In genomic region chr10:44527651-44528050, GRCm38 (mm10) we compare ENCODE assay signal across 8 mouse cellular contexts. TPM values are rescaled to one million over a fixed set of nuclear protein-coding genes. Genes with fewer than 3 reads are reported as not detected.
DNase-seq lines count a peak whose midpoint lies in the region; ATAC-seq and TF ChIP-seq lines count a peak whose summit lies in the region.

No protein-coding gene starts in this region.

- H3K36me3 ChIP-seq in hindbrain, embryonic 12.5 days: no peaks in the 10 kb centered on the region

- H3K27ac ChIP-seq in bone marrow, adult 2 months (ENCODE audit: control insufficient read depth, insufficient read depth, low read depth, low read length, poor library complexity): no peak overlapping the region
- H3K27ac ChIP-seq in hindbrain, embryonic 12.5 days: no peak overlapping the region

- no peak for ATAC-seq in hindbrain, embryonic 12.5 days (ENCODE audit: low FRiP score)
- ATAC-seq in megakaryocyte progenitor cell, adult 5-6 weeks (replicated peaks; ENCODE audit: poor library complexity): no peak

- no peaks in the 10 kb centered on the region; the same call in 1 of the 2 replicates for H3K4me1 ChIP-seq in bone marrow, adult 2 months (ENCODE audit: control insufficient read depth, insufficient read depth, low read length)
- H3K4me1 ChIP-seq in hindbrain, embryonic 12.5 days: peaks cover 19% of the 10 kb centered on the region

- H3K27me3 ChIP-seq in hindbrain, embryonic 12.5 days: peaks cover 57% of the 10 kb centered on the region

- 2% methylated on average over 16 of the region's 16 CpGs for WGBS in bone marrow, adult 2 months
- under 1% methylated on average over 16 of the region's 16 CpGs for WGBS in hindbrain, embryonic 12.5 days

- no peaks in the 10 kb centered on the region for H3K9me3 ChIP-seq in hindbrain, embryonic 12.5 days (replicated peaks)

- TF ChIP-seq POLR2A in bone marrow, adult 2 months (IDR thresholded peaks at IDR 0.05; ENCODE audit: borderline replicate concordance, control insufficient read depth, low read depth, low read length): no peak

- DNase-seq in embryo, embryonic 10 days (ENCODE audit: low spot score): peak; percentile 20
- DNase-seq in embryo, embryonic 10.5 days (ENCODE audit: low spot score): no peak
- peak; percentile 44 for DNase-seq in lung, postnatal 36 days
- no peak for DNase-seq in frontal cortex, postnatal 10 days (ENCODE audit: low spot score in 2 of 2)
- no peak for DNase-seq in cerebellum, adult 18-20 months

- no peak overlapping the region for H3K9ac ChIP-seq in hindbrain, embryonic 12.5 days

- H3K4me3 ChIP-seq in bone marrow, adult 2 months (replicated peaks; ENCODE audit: control insufficient read depth, low read depth, low read length): peak overlapping the region; percentile 41
- H3K4me3 ChIP-seq in hindbrain, embryonic 12.5 days: peak overlapping the region; percentile 18

- H3K4me2 ChIP-seq in hindbrain, embryonic 12.5 days (replicated peaks): peak overlapping the region; percentile 45

- no peak for TF ChIP-seq CTCF in bone marrow, adult 2 months (IDR thresholded peaks at IDR 0.05; ENCODE audit: control insufficient read depth, insufficient read depth, low read length)

RNA-seq across cellular contexts. Expression of gene Prdm1, which starts 0.7 kb away (rescaled TPM):
- polyA plus RNA-seq in bone marrow, adult 2 months (2011; ENCODE audit: insufficient read depth, insufficient read length, low replicate concordance, missing spikeins): 0.90 and 2.2 TPM in 2 replicates
- 0.87 and 0.95 TPM in 2 replicates for polyA plus RNA-seq in hindbrain, embryonic 12.5 days (2016; fragmentation: Nextera tagmentation; extraction: Ambion mirVana)
- total RNA-seq in megakaryocyte progenitor cell, adult 5-6 weeks (2015): 0.17 and 0.25 TPM in 2 replicates
- total RNA-seq in megakaryocyte progenitor cell, adult 5-6 weeks (2017): 0.08 and 0.14 TPM in 2 replicates

Comparison
In these comparisons a context has a peak if more than half of its experiments do, and no peak if none do; other contexts are left out.
1. DNase-seq: peak in embryo, embryonic 10 days (single experiment) and lung, postnatal 36 days (single experiment); none in embryo, embryonic 10.5 days (single experiment), frontal cortex, postnatal 10 days (0 of 2) and cerebellum, adult 18-20 months (0 of 2).